Mouse (Mus musculus) layer of hippocampus, postnatal 14 days (tissue): ENCODE measurements at regions not wholly inside any gene's neighbourhood (a gene's known extent, or its start where the extent isn't known, plus 50 kb on each side); places are given as distances from the start of the nearest gene placed in this dataset.

Source experiments
- DNase-seq, 2 experiments: peaks; one replicate each; pipeline ENCODE4 v3.0.0; 2021 to 2022; ENCODE audit warnings: low spot score in 2 of 2, mixed read lengths in 1 of 2

GRCm38 (mm10) chr14:28626951-28627350 lies 122.4 kb downstream of the Wnt5a start:
- DNase-seq = no peak

- DNase-seq = no peak
Measured at GRCm38 (mm10) chr14:28635175-28635574, 130.6 kb downstream of the Wnt5a start.

- no peak for DNase-seq
Measured at GRCm38 (mm10) chr14:28639056-28639455, 134.5 kb downstream of the Wnt5a start.

- DNase-seq = no peak
Measured at GRCm38 (mm10) chr14:28645807-28646206, 141.3 kb downstream of the Wnt5a start.

GRCm38 (mm10) chr14:28649411-28649810 lies 144.9 kb downstream of the Wnt5a start:
- no peak for DNase-seq

GRCm38 (mm10) chr14:28653059-28653930 lies 148.7 kb downstream of the Wnt5a start:
- no peak for DNase-seq

- peak in 1 of 2 experiments; percentile 5 for DNase-seq
Measured at GRCm38 (mm10) chr14:28657216-28657615, 152.7 kb downstream of the Wnt5a start.

- peak in 1 of 2 experiments; percentile 29 for DNase-seq
Measured at GRCm38 (mm10) chr14:28660872-28661588, 156.5 kb downstream of the Wnt5a start.

GRCm38 (mm10) chr14:28663316-28663715 lies 158.8 kb downstream of the Wnt5a start:
- no peak for DNase-seq

GRCm38 (mm10) chr14:28664121-28664520 lies 159.6 kb downstream of the Wnt5a start:
- DNase-seq = no peak

GRCm38 (mm10) chr14:28675476-28675875 lies 170.9 kb downstream of the Wnt5a start:
- peak; percentile 60 to 77 for DNase-seq

- DNase-seq = peak in 1 of 2 experiments; percentile 12
Measured at GRCm38 (mm10) chr14:28699780-28700179, 195.2 kb downstream of the Wnt5a start.

GRCm38 (mm10) chr14:28704729-28705128 lies 200.2 kb downstream of the Wnt5a start:
- no peak for DNase-seq

- DNase-seq = no peak
Measured at GRCm38 (mm10) chr14:28714598-28714997, 210.0 kb downstream of the Wnt5a start.

GRCm38 (mm10) chr14:28720545-28720944 lies 216.0 kb downstream of the Wnt5a start:
- DNase-seq = no peak

GRCm38 (mm10) chr14:28725666-28726065 lies 221.1 kb downstream of the Wnt5a start:
- DNase-seq = no peak

GRCm38 (mm10) chr14:28733496-28733895 lies 228.9 kb downstream of the Wnt5a start:
- no peak for DNase-seq

- no peak for DNase-seq
Measured at GRCm38 (mm10) chr14:28735446-28735845, 230.9 kb downstream of the Wnt5a start.

- DNase-seq = no peak
Measured at GRCm38 (mm10) chr14:28740076-28740475, 235.5 kb downstream of the Wnt5a start.

- DNase-seq = no peak
Measured at GRCm38 (mm10) chr14:28741418-28741817, 236.9 kb downstream of the Wnt5a start.

GRCm38 (mm10) chr14:28743673-28744072 lies 239.1 kb downstream of the Wnt5a start:
- DNase-seq = no peak

GRCm38 (mm10) chr14:28750301-28750700 lies 245.8 kb downstream of the Wnt5a start:
- DNase-seq = peak in 1 of 2 experiments; percentile 49
